Mouse (Mus musculus) cerebellum, postnatal 36 days (tissue): ENCODE measurements at regions not wholly inside any gene's neighbourhood (a gene's known extent, or its start where the extent isn't known, plus 50 kb on each side); places are given as distances from the start of the nearest gene placed in this dataset.
"Not testable (repeated sequence)": the region's sequence is repeated elsewhere in the genome, so short reads cannot be mapped to it uniquely, and the experiment has no call there.

Experiments
- DNase-seq, 2 experiments: peaks; one replicate each; pipeline ENCODE4 v3.0.0; 2021 to 2022; ENCODE audit warnings: mixed read lengths in 2 of 2

DNA sequence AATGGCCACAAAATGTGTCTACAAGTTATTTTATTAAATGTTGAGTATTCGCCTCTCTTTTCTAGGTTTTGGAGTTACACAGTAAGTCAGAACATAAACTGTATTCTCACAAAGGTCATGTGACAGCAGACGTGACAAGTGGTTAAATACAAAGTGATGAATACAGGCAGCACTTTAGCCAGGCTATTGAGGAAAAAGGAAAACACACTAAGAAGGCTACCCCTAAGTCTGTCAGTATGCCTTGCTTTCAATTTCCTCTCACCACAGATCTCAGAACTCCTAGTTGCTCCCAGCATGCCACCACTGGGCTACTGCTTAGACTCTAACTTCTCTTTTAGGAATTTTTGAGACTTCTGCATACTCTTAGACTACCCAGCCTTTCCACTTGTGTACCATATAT, 297.9 kb upstream of the Pex5l start:
- DNase-seq, result no peak

DNA sequence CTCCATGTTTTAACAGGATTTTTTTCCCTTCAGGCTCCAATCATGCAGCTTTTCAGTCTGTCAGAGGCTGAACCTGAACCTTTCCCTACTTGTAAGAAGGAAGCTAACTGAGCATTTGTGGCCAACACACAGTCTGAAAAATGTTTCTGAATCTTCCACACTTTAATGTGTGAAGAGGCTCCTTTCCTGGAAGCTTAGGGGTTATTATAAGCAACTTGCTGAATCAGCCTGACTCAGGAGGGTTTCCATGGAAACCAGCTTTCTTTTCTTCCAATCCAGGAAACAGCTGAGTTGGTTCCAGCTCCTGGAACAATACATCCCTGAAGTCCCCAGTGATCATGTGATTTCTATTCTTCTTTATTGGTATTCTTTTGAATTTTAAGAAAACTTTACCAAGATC, 297.5 kb upstream of the Pex5l start:
- no peak for DNase-seq

DNA sequence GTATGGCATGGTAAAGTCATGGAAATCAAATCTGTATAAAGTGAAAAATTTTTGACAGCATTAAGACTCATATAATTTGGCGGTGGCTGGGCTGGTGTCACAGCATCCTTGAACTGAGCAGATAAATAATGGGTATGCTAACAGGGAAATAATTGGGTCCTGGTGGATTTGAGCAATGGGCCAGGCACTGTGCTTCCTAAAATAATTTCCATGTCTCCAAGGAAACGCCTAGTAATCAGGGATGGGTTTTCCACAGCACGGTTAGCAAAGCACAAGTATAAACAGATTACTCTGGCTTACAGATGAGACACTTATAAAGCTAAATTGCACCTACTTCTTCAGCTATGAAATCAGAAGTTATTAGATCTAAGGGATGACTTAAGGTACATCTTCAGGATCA, 273.9 kb upstream of the Pex5l start:
- DNase-seq, result no peak

DNA sequence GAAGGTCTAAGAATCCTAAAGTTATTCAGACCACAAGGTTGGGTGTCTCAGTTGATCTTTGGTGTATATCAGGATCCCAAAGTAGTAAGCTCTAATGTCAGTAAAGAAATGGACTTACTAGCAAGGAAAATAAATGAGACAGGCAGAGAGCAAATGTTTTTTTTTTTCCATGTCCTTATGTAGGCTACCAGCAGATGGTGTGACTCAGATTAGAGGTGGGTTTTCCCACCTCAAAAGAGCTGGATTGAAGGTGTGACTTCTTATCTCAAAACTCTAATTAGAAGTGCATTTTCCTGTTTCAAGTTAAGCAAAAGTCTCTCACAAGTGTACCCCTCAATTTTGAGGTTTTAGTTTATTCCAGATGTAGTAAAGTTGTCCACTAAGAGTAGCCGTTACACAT, 273.3 kb upstream of the Pex5l start:
- DNase-seq, result no peak

DNA sequence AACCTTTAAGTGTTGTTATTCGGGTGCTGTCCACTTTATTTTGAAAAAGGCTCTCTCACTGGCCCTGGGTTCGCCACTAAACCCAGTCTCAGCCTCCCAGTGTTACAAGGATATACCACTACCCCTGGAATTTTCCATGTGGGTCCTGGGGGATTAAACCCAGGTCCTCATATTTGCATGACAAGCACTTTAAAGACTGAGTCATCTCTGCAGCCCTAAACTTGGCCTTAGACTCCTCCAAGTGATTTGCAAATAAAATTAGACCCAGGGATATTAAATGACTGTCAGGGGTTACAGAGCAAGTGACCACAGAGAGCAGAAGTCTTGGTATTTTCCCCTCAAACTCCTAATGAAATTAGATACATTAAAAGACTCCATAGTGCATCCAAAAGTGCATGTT, 258.9 kb upstream of the Pex5l start:
- DNase-seq, result no peak

DNA sequence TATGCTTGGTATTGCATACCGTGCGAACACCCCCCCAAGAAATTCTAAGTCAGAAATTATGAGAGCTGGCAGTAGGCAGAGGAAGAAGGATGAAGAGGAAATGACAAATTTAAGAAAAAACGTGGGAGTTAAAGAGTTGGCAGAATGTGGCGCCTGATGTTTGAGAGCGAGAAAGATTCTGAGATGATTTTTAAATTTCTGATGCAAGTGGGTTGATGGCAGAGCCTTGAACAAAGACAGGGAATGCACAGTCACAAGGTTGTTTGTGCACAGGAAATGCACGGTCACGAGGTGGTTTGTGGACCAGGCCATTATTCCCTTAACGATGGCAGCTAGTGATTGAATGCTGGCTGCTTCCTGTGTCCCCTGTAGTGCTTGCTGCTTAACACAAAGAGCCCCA, 256.3 kb upstream of the Pex5l start:
- no peak for DNase-seq

DNA sequence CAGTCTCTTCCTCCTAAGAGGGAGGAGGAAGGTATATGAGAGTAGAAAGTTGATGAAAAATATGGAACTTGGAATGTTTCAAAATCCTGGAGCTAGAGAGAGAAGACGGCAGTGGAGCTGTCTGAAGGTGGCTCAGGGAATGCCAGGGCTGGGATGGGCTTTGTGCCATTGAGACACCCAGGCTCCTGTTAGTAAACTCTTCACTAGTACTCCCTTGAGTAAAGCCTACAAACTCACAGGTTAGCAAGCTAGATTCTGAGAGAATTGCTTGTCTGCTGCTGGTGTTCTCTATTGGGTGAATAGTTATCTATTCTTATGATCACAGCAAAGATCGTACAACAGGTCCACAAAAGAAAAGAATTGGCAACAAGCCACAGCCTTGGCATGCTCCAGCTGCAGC, 255.3 kb upstream of the Pex5l start:
- no peak for DNase-seq

DNA sequence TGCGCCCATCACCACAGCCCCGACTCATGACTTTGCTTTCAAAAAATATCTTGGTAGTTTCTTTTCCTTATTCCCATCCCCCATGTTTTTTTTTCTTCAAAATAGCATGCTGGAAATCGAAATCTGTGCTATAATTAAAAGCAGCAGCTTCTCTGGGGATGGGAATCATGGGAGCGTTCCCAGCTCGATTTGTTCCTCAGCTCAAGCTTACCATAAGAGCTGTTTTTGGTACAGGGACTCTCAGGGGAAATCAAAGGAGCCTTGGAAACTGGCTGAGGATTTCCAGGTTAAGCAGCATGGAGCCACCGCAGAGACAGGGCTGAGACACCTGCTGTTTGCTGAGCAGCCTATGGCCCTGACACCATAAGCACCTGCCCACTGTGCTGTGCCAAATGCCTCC, 254.2 kb upstream of the Pex5l start:
- DNase-seq, result peak in 1 of 2 experiments; percentile 3

DNA sequence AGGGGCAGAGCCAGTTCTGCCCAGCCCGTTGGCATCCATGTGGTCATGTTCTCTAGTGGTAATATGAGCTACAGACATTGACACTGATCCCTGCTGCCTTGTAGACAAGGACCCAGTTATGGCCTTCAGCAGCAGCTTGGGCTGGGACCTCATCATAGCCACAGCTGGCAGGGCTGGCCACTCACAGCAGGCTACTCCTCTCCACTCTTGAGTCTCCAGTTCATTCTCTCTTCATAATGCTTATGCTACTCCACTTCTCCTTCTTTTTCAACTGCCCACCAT, 249.4 kb upstream of the Pex5l start:
- no peak for DNase-seq

DNA sequence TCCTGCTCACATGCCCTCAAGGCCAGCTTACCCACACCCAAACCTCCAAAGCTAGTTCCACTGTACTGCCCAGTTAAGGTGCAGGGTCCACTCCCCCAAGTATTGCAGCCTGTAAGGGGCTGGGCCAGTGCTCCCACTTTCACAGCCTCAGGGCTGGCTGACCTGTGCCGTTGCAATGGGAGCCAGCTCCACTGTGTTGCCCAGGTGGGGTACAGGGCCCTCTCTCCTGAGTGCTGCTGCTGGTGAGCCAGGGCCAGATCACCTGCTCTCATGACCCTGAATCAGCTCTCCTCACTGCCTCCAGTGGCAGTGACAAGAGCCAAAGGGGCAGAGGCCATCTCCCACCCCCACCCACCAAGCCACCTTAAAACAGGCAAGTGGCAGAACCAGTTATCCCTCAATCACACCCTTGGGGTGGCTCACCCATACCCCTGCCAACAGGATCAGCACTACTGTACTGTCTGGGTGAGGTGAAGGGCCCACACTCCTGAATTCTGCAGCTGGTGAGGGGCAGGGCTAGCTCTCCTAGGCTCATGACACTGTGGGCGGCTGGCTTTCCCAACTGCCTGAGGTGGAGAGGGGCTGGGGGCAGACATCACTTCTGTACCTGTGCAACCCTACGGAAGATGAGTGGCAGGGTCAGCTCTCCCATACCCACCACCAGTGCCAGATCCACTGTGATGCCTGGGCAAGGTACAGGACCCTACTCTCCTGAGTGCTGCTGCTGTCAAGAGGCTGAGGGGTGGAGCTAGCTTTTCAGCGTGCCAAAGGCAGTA, 248.9 kb upstream of the Pex5l start:
- no peak for DNase-seq

DNA sequence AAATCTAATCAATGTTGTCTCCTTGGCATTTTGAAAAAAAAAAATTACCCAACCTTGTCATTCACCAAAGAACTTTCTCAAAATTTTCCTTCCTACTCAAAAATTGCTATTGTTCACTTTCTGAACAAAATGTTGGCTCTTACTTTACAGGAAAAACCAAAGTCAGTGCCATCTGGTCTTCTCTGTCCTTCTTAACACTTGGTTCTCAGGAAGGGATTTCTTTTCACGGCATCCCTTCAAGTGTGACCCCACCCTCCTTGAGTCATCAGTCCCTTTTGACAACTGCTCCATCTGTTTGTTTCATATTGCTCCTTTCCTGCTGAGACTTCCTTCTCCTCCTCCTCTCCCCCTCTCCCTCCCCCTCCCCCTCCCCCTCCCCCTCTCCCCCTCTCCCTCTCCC, 245.1 kb upstream of the Pex5l start:
- no peak for DNase-seq

DNA sequence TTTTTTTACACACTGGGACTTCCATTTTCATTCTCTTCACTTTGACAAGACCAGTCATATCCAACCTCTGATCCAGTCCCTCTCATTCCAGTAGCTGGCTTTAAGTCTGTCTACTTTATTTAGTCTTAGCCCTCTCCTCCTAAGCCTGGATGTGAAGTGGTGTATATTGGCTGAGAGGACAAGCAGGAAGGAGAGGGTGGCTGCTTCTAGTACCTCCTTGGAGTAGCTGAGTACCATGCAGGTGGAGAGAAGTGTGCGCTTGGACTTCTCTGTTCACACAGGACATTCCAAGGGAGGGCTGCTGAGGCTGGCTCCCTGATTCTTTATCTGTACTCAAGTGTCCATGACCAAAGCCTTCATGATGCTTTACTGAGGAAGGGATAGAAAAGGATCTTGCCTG, 240.6 kb upstream of the Pex5l start:
- DNase-seq, result no peak

DNA sequence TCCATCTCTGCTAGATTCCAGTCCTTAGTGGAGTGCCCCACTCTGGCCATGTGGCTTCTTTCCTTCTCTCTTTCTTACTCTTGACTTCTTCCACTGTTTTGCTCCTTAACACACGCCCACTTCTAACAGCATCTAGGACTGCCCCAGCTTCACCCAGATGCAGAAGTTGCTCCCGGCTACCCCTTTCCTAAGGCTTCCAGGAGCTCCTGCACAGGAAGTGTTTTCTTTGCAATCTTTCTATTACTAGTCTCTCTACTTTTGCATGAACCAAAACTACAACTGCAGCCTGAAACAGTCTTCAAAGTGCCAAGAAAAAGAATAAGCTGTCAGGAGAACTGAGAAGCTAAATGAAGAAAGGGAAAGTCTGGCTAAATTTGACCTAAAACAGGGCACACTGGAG, 236.6 kb upstream of the Pex5l start:
- DNase-seq, result no peak

DNA sequence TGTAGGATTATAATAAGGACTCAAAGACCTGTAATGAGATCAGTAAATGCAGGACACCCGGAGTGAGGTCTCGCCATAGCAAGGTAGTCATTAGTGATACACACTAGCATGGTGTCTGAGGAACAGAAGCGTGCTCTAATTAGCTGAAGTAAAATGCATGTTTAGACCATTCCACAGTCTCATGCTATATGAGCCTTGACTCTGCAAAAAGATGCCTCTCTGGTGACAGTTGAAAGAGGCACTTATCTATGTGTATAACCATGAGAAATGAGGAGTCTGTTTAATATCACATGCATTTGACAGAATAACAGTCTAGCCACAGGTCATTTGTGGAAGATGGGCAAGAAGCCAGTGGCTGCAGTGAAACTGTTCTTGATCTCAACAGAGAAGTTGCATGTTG, 232.1 kb upstream of the Pex5l start:
- no peak for DNase-seq

DNA sequence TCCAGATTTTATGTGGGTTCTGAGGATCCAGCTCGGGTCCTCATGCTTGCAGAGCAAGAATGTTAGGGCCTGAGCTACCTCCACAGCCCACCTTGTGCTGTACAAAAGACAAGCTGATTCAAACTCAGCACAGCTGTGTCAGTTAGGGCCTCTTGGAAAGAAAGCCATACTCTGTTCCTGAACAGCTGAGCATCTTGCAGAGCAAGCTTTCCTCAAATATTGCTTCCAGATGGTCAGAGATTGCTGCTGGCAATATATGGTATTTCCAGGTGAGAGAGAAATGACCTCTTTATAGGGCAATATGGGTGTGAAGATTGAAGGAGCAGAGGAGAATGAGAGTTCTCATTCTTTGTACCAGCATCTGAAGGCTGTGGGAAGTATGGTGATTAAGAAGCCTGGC, 229.8 kb upstream of the Pex5l start:
- no peak for DNase-seq

DNA sequence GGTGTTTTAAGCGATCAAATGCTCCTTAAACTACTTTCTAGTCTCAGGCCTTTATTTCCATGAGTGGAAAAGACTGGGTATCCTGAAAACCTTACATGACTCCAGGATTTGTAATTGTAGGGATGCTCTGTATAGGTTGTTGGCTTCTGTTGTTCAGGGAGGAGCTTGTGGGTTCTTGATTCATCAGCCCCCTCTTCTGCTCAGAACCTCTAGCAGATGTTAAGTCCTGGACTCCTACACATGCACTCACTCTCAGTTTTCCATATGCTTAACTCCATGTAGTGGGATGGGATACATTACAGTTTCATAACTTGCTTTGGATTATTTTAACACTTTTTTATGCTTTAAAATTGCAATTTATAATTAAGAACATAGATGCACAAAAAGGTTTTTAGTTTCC, 220.5 kb upstream of the Pex5l start:
- DNase-seq, result no peak

DNA sequence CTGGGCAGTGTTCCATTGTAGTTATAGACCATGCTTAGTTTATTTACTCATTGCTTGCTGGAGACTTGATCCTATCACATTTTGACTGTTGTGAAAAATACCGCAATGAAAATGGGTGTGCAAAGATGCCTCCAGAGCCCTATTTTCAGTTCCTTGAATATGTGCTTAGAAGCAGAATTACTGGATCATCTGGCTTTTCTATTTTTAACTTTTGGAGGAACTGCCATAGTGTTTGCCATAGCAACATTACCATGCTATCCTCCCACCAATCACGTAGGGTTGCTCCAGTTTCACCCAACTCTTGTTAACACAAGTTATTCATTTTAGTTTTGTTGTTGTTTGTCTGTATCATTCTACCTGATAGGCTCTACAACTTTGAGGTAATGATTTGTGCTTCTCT, 217.0 kb upstream of the Pex5l start:
- DNase-seq, result no peak

DNA sequence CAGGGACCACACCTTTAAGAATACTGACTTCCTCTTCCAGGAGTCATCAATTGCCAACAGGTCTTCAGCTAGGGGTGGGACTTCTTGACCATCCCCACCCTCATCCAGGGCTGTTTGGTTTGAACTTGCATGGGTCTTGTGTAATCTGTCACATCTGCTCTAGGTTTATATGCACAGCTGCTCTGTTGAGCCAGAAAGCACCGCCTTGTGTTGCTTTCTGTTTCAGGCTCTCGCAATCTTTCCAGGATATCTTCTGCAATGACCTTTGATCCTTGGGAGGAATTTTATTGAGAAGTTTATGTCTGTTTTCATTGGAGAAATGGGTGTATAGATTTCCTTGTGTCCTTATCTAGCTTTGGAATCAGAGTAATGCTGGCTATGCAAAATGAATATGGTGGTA, 210.8 kb upstream of the Pex5l start:
- no peak for DNase-seq

DNA sequence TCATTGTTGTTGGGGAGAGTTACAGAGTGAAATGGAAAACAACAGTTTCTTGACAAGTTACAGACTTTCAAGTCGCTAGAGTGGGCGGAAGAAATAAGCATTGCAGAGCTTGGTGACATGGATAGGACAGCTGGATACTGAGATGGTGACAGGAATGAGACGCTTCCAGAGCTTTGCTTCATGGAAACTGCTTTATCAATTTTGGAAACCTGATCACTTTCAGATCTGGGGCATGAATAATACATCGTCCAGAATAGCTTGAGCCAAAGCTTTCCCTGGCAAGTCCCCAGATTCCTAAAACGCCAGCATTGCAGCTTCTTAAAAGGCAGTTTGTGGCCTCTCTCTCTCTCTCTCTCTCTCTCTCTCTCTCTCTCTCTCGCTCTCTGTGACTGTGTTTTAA, 207.9 kb upstream of the Pex5l start:
- DNase-seq, result no peak

DNA sequence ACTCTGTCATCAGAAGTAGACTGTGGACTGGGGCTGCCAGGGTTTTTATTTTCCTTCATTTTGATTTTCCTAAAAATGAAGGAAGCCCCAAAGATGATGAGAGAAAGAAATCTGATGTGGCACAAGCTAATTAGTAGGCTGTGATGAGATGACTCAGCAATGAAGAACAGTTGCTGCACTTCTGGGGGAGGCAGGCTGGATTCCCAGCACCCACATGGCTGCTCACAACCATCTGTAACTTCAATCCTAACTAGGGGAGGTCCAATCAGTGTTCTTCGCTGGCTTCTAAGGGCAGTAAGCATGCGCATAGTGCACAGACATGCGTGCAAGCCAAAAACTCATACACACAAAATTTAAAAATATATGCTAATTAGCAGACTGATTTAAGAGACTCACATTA, 191.0 kb upstream of the Pex5l start:
- DNase-seq, result no peak

DNA sequence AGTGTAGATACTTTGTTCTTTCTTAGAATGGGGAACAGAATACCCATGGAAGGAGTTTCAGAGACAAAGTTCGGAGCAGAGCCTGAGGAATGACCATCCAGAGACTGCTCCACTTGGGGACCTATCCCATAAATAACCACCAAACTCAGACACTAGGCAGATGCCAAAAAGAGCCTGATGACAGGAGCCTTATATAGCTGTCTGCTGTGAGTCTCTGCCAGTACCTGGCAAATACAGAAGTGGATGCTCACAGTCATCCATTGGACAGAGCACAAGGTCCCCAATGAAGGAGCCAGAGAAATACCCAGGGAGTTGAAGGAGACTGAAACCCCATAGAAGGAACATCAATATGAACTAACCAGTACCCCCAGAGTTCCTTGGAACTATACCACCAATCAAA, 174.6 kb upstream of the Pex5l start:
- DNase-seq, result not testable (repeated sequence)

DNA sequence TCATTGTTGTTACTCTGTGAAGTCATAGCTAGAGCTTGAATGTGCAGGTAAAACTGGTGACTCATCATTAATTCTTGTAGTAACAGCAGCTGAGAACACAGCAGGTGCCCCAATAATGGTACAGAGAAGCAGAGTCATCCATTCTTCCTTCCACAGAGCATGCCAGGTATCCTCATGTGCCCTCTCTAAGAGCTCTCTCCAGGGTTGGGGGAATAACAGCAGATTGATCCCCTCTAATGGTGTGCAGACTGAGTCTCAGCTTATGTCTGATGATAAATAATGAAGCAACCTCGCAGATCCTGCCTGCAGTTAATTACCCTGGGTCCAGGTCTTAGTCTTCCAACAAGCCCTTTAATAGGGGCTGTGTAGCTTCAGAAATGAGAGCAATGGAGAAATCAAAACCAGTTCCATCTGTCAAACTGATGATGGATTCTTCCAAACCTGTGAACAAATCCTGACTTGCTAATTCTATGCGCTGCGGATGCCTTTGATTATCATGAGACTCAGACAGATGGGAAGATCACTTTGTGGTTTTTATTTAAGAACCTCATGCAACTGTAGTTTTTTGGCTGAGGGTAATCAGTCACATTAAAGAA, 169.3 kb upstream of the Pex5l start:
- no peak for DNase-seq

DNA sequence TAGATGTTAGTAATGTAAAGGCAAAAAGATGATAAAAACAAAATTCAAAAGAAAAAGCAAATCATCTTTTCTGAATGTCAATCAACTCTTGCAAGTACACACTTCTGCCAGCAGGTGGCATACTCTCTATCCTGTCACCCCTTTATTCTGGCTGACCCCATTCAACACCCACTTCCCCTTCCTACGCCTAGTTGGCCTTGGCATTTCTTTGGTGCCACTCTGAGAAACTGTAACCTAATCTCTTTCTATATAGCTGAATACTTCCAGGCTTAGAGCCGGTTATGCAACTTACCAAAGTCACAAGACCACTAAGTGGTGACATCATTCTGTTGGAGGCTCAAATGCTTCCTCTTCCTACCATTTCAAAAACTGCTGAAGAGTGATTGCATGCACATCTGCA, 165.2 kb upstream of the Pex5l start:
- DNase-seq, result no peak

DNA sequence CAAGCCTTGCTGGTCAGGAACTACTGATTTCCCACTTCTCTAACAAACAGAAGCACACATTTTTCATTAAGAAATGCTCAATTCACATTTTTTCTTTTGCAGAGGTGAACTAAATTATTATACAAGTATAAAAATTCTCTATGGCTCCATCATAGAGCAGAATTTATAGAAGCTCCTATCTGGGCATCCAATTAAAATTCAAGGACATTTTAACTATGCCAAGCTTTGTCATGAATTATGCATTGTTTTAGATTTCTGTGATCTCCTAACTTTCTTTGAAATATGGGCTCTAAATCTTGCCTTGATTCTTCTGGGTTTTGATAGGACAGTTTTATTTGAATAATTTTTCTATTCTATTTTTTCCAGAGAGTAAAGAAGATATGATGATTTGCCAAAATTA, 163.1 kb upstream of the Pex5l start:
- DNase-seq, result no peak

DNA sequence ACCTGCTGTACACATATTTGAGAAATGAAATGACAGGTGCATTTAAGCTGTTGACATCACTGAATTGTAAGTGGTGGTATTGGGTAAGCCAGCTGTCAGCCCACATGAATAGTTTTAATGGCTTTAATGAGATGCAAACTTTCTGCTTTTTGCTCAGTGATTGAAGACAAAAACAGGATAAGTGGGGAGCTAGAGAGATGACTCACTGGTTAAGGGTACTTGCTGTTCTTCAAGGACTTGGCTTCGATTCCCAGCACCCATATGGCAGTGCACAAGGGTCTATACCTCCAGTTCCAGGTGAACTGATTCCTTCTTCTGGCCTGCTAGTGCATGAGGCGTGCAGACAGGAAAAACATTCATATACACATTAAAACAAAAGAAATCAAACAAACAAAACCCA, 162.7 kb upstream of the Pex5l start:
- no peak for DNase-seq
